In genomic region chr16:95623876-95624770, GRCm38 (mm10) we compare ENCODE assay signal across 14 mouse cellular contexts. TPM values are rescaled to one million over a fixed set of nuclear protein-coding genes. Genes with fewer than 3 reads are reported as not detected.
"Had no signal": no experiment of that assay in that cellular context is flagged by ENCODE, and none has a peak within 500 bp of the region (broad histone marks: within the 10 kb centered on the region; RNA-seq: fewer than 3 reads in every experiment).

No protein-coding gene starts in this region.

- H3K27ac ChIP-seq: limb, embryonic 12.5 days; liver, embryonic 15.5 days; midbrain, embryonic 10.5 days; midbrain, embryonic 15.5 days; neural tube, embryonic 12.5 days had no signal

- H3K4me3 ChIP-seq: limb, embryonic 12.5 days; liver, embryonic 15.5 days; midbrain, embryonic 10.5 days; midbrain, embryonic 15.5 days; neural tube, embryonic 12.5 days had no signal

- DNase-seq: kidney, adult 18-20 months; kidney, postnatal 10 days; kidney, postnatal 4 days; layer of hippocampus, postnatal 36 days; liver; lung, postnatal 36 days; thymus, postnatal 14 days had no signal

- H3K9ac ChIP-seq: limb, embryonic 12.5 days; liver, embryonic 15.5 days; midbrain, embryonic 15.5 days; neural tube, embryonic 12.5 days had no signal

- H3K27me3 ChIP-seq: limb, embryonic 12.5 days; liver, embryonic 15.5 days; midbrain, embryonic 15.5 days; neural tube, embryonic 12.5 days had no signal

- H3K36me3 ChIP-seq: limb, embryonic 12.5 days; liver, embryonic 15.5 days; midbrain, embryonic 10.5 days; midbrain, embryonic 15.5 days; neural tube, embryonic 12.5 days had no signal

- H3K9me3 ChIP-seq: limb, embryonic 12.5 days; liver, embryonic 15.5 days; midbrain, embryonic 10.5 days; midbrain, embryonic 15.5 days; neural tube, embryonic 12.5 days had no signal

- H3K4me2 ChIP-seq: limb, embryonic 12.5 days; liver, embryonic 15.5 days; midbrain, embryonic 15.5 days; neural tube, embryonic 12.5 days had no signal

- H3K4me1 ChIP-seq: liver, embryonic 15.5 days; midbrain, embryonic 15.5 days; neural tube, embryonic 12.5 days had no signal

- ATAC-seq: lung, postnatal 0 days; midbrain, embryonic 15.5 days had no signal

RNA-seq across cellular contexts. Expression of gene Erg, which starts 37.7 kb away (rescaled TPM):
- total RNA-seq: monocyte, adult 5-6 weeks had no signal
